Mouse (Mus musculus) T-helper 1 cell (primary cell): ENCODE data around the gene Gm11985.
"Not testable (repeated sequence)": the region's sequence is repeated elsewhere in the genome, so short reads cannot be mapped to it uniquely, and the experiment has no call there.

Source experiments
- in situ Hi-C: fragments of 300-600 bp; cut with MboI, MseI; formaldehyde crosslinking; loops from one replicate; pipeline ENCODE4 v1.15.1; 2025; ENCODE audit warnings: high pct_unique_total_duplicates

Gm11985 gene

DNA sequence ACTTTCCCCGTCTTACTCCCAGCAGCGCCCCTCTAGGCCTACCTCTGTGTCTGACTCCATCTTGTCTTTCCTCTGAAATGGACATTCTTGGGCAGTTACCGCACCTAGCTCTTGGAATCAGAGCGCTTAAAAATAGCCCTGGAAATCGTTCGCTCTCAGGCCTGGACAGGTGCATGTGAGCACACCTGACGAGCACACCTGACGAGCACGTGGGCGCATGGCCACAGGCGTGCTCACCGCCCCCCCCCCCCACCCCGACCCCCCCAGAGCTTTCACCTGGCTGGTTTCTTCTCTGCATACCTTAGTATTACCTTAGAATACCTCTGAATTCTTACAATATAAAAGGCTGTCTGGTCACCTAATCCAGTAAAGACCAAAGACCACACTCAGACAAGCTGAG, at the start of gene Gm11985:
Gm11985 (minus strand) TSS at position 101 of the 400 bp plus-strand sequence.
- in situ Hi-C loops, result no loop called here

DNA sequence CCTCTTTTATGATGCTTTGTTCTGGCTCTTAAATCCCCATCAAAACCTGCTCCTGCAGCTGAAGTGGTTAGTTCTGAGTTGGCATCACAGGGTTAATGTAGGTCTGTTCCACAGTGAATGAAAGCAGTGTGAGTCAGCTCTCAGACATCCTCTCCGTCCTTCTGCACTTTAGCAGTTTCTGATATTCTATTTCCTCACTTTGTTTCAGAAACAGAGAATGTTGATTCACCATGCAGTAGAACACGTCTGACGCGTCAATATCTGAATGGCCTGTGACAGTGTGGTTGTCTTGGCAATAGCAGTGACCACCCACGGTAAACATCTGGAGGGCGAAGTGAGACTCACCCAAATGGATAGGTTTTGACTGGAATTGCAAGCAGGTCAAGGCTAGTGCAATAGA, 49.3 kb upstream of the Gm11985 start:
- in situ Hi-C loops, result no loop called here

DNA sequence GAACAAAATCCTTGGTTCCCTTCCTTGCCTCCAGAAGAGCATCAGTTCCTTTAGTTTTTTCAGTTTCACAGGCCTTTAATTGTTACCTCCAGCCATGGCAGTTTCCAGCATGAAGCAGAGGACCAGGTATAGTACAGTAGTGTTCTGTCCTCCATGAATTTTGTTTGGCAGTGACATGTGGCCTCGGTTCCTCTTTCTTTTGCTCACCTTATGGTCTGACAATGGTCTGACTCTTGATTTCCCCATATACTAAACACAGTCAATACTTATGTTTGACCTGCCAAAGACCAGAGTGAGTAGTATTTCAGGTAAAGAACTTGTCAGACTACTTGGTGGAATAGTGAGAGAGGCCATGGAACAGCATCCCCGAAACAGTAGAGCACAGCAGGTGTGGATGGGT, 48.4 kb upstream of the Gm11985 start:
- in situ Hi-C loops, result no loop called here

DNA sequence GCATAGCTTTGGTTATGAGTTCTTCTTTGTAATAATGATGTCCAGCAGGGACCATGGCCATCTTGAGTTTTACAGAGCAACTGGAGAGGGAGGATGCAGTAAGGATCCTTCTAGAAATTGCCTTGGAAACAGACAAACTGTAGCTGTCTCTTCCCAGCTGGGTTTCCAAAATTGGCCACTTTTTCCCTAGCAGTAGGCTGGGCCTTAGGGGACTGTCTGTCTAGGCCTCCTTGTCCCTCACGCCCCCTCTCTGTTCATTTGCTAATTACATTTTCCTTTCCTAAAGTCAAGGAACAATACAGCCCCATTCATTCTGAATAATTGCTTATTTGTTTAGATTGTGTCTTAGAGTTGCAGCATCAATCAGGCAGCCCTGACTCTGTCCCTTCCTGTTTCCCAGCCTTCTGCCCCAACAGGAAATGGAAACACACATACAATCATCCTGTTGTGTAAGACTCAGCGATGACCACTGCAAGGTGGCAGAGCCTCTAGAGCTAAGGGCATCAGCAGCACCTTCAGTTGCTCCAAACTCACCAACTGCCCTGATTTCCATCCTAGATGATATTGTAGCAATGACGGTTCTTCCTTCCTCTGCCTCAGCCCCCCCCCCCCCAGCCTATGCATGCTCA, 46.7 kb upstream of the Gm11985 start:
- in situ Hi-C loops, result no loop called here

DNA sequence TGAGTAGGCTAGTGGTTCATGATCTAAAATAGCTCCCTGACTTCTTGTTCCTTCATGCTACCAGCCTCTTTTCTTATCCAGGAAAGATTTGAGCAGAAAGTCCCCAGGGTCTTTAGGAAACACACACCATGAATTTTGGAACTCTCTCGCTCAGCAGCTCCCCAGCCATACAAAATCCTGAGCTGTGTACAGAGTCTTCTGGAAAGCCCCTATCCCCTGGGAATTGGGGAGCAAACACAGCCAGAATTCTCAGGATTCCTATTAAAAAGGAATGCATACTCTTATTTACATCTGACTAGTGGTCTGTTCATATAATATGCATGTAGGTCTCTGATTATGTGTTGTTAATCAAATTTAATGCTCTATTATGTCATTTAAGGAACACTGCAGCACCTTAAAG, 46.1 kb upstream of the Gm11985 start:
- in situ Hi-C loops, result no loop called here

- in situ Hi-C loops, result no loop called here
These were observed 45.0 kb upstream of the Gm11985 start for GRCm38 (mm10) chr11:7233333-7233732.

DNA sequence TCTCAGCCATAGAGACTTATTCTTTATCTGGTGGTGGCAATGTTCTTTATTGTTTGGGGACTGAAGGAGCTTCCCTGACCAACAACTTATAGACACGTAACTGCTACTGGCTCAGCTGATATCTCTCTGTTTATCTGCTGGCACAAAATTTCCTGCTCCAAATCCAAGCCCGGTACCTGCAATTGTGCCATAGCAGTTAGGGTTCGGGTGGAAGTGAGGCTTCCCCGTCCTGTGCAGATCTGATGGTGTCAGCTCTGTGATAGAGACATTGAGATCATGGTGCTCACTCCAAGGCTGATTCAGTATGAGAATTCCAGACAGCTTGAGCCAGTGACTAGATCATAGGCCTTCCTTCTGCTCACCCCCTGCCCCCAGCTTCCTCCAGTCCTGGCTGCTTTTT, 43.6 kb upstream of the Gm11985 start:
- in situ Hi-C loops, result no loop called here

DNA sequence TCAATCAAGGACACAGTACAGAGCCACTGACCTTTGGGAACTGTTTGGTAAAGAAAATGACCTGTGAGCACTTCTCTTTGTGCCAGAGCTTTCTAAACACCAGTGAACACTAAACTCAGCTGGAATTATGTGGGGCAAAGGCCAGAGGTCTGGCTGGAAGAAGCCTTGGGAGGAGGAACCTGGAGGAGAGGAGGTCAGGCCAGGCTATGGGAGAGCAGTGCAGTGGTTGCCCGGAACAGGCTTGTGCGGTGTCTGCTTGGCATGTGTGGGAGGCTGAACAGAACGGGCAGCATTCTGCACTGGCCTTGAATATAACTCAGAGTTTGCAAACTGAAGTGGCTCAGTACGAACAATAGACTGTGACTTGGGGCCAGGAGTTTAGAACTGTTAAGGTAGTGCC, 41.6 kb upstream of the Gm11985 start:
- in situ Hi-C loops, result no loop called here

GRCm38 (mm10) chr11:7228107-7228506, 39.7 kb upstream of the Gm11985 start:
- in situ Hi-C loops, result no loop called here

DNA sequence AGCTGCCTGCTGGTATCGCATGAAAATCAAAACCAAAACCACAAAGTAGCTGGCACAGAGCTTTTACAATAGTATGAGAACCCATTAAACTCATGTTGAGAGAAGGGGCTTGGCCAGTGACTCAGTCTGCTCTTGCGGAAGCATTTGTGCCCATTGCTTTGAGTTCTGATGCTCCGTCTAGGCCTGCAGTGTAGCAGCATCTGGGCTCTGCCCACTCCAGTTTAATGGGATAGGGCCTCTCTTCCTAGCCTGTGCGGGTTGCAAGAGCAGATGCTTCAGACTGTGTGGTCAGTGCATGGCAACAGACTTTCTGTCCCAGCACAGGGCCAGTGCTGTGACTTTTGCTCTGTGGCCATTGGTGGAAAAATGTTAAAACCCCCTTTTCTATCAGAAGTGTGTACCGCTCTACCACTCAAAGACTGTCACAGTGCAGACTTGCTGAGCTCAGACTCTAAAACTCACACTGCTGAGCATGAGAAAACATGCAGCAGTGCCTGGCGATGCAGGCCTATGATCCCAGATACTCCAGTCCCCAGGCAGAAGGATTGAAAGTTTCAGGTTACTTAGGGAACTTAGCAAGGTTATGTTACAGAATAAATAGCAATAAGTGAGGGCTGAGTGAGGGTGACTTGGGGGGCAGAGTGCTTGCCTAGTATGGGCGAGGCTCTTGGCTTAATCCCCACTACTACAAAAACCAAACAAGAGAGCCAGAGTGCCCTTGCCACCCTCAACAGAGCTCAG, 38.6 kb upstream of the Gm11985 start:
- in situ Hi-C loops, result no loop called here

GRCm38 (mm10) chr11:7226200-7226599, 37.8 kb upstream of the Gm11985 start:
- in situ Hi-C loops, result no loop called here

GRCm38 (mm10) chr11:7221826-7222225, 33.5 kb upstream of the Gm11985 start:
- in situ Hi-C loops, result not testable (repeated sequence)

- in situ Hi-C loops, result no loop called here
These were observed 27.3 kb upstream of the Gm11985 start for GRCm38 (mm10) chr11:7215703-7216102.

DNA sequence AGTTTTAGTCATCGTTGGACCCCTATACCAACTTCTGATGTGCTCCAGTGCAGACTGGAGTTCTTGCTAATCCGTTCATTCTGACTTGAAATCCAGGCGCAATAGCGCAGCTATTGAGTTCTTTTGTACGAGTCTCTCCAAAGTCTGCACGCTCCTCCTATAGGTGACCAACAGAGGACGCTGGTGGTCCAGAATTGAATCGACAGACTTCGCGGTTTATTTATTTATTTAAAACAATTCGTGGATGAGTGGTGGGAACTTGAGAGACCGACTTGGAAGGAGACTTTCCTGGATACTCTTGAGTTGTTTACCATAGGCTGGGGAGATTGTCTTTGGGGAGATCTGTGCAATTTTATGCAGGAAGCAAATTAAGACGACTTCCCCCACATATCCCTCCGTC, 26.4 kb upstream of the Gm11985 start:
- in situ Hi-C loops, result loop anchor here (5.0 kb wide), 1 partner anchor 1193 kb away; no protein-coding TSS in a partner anchor

DNA sequence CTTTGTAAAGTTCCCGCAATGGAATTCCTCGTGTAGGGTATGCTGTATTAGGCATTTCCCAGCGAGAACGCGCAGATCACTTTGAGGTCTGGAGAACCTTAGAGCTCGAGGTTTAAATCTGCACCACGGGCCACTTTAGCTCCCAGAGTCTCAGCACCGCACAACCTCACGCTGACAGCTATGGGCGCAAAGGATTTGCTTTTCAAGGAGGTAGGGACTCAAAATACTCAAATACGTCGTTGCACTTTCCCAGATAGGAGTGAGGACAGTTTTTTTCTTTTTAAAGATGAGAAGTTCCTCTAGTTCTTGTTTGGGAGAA, 25.9 kb upstream of the Gm11985 start:
- in situ Hi-C loops, result loop anchor here (5.0 kb wide), 1 partner anchor 1193 kb away; no protein-coding TSS in a partner anchor

DNA sequence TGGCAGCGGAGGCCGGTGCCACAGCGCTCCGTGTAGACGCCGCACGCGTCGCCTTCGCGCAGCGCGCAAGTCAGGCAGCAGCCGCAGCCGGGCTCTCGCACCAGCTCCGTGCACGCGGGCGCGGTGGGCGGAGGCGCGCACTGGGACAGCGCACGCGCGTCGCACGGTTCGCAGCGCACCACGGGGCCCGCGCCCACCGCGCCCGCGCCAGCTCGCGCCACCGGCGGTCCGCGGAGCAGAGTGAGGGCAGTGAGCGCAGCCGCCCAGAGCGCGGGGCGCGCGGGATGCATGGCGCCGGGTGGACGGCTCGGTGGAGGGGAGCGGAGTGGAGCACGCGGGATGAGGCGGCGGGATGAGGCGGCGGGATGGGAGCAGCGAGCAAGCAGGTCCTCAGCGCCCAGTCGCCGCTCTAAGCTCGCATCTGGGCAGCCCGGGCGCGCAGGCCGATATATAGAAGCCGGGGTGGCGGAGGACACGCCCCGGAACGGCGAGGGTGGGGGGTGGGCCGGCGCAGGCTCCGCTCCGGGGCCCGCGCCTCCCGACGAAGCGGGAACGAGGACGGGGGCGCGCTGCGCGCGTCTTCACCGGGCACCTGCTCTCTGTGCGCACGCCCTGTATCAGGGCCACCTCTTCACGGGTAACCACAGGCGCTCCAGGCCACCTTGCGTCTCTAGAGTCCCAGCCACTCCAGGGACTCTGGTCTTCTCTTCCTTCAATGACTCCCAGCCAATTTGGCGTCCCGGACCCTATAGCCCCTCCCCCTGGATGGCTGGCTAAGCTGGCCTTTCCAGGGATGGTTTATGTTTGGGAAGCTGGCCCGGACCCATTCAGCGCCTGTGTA, 25.4 kb upstream of the Gm11985 start, which contains the start of gene Igfbp3:
Igfbp3 (minus strand) TSS at position 423 of the 841 bp plus-strand sequence.
- in situ Hi-C loops, result loop anchor here (5.0 kb wide), 1 partner anchor 1194 kb away; no protein-coding TSS in a partner anchor

DNA sequence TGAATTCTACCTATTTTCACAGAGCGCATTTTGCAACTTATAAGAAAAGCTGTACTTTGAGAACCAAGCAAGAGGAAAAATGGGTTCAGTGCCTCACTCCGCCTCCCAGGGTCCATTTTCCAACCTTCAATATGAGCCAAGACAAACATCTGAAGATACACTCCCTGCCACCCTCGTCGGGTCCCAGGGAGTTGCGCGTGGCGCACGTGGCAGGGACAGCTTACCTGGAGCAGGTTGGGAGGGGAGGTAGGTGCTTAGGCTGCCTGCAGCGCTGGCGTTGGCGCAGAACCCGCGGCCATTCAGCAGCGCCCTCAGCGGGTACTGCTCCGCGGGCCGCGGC, 24.8 kb upstream of the Gm11985 start:
- in situ Hi-C loops, result loop anchor here (5.0 kb wide), 1 partner anchor 1194 kb away; no protein-coding TSS in a partner anchor

- in situ Hi-C loops, result loop anchor here (5.0 kb wide), 1 partner anchor 1195 kb away; no protein-coding TSS in a partner anchor
These were observed 23.9 kb upstream of the Gm11985 start for GRCm38 (mm10) chr11:7212126-7212798.

DNA sequence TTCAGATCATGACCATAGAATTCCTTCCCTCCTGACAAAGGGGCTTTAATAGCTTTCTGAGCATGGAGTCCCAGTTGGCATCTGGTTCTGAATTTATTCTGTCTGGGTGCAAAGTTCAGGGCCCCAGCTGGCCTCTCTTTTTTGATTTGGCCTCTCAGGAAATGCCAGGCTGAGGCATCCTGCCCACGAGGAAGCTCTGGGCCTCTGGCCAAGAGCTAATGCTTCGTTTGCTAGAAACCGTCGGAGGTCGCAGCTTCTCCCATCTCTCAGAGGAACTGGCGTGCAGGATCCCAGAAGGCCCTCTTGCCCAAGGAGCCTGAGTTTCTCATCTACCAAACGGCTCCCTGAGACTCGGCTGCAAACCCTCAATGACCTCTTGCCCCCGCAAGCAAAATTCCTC, 22.8 kb upstream of the Gm11985 start:
- in situ Hi-C loops, result loop anchor here (5.0 kb wide), 1 partner anchor 1196 kb away; no protein-coding TSS in a partner anchor

DNA sequence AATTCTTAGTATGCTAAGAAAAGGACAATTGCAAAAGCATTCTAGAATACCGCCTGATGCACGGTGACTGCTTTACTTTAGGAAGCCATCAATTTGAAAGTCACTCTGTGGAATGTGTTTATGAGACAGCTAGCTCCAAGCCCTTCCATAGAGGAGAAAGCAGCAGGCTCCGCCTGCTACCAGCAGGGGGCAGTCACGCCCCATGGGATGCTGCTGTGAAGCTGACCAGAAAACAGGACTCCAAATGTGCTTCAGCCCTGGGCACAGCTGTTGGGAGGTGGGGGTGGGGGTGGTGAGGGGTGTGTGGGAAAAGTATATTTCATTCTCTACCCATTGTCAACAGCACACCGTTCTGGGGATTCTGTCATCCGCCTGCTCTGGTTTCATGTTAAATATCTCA, 22.0 kb upstream of the Gm11985 start:
- in situ Hi-C loops, result loop anchor here (5.0 kb wide), 1 partner anchor 1197 kb away; no protein-coding TSS in a partner anchor

- in situ Hi-C loops, result no loop called here
These were observed 15.5 kb upstream of the Gm11985 start for GRCm38 (mm10) chr11:7203846-7204245.

GRCm38 (mm10) chr11:7202206-7202605, 13.8 kb upstream of the Gm11985 start:
- in situ Hi-C loops, result no loop called here
